Mouse (Mus musculus): ENCODE measurements at regions not wholly inside any gene's neighbourhood (a gene's known extent, or its start where the extent isn't known, plus 50 kb on each side); places are given as distances from the start of the nearest gene placed in this dataset.
"Not testable (repeated sequence)": the region's sequence is repeated elsewhere in the genome, so short reads cannot be mapped to it uniquely, and the experiment has no call there.

DNA sequence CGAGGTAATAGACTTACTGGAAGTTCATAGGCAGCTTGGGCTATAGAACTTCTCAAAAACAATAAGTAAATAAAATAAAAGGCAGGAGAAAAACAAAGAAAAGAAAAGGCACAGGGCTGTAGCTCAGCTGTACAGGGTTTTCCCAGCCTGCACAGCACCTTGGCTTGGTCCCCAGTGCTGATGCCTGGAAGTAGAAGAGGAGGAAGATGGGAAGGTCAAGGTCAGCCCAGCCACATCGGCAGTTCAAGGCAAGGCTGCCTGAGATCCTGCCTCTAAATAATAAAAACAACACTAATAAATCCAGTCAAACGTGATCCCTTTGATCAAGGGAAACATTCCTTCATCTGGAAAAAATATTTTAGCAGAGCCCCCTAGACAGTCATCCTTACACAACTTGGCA lies 103.1 kb downstream of the Cenpf start:
- no peak for DNase-seq (ENCODE audit: low spot score in 2 of 2)
- H3K4me3 ChIP-seq = no peak overlapping the region
- no peak overlapping the region for H3K27ac ChIP-seq
- no peak for TF ChIP-seq CTCF (conservative IDR thresholded peaks at IDR 0.05)

DNA sequence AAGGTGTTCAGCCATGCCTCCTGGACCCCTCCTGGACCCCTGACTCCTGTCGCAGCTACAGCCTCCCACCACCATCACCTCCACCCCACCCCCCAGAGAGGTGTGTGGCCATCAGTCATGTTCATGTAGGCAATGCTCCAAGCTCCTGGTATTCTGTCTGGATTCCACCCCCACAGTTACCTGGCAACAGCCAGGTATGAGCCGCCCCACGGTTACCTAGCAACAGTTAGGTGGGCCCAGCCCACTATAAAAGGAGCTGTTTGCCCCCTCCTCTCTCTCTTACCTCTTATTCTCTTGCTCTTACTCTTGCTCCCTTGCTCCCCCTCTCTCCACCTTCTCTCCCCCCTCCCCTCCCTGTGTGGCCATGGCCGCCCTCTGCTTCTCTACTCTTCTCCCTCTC lies 106.5 kb downstream of the Cenpf start:
- no peak for TF ChIP-seq CTCF (conservative IDR thresholded peaks at IDR 0.05)
- no peak overlapping the region for H3K27ac ChIP-seq
- H3K4me3 ChIP-seq = no peak overlapping the region
- no peak for DNase-seq (ENCODE audit: low spot score in 2 of 2)

DNA sequence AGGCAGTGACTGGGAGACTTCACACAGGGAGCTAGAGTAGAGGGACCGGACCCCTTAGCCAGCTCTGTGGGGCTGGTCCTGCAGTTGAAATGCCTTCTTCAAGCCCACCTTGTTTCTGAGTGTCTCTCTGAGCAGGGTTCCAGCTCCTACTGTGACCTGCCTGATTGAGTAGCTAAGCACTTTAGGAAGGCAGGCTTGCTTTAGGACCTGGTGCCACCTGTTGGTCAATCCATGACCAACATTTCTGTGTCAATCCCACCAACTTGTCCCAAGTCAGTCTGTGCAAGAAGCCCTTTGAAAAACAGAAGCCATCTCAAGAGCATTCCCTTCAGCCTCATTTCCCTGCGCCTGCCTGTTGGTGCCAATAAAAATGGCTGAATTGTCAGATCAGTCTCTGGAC lies 108.5 kb downstream of the Cenpf start:
- Histone ChIP-seq H3K27ac (no peak overlapping the region), H3K4me3 (no peak overlapping the region)
- peak; percentile 13 to 62 for DNase-seq (ENCODE audit: low spot score in 2 of 2)
- TF ChIP-seq CTCF (conservative IDR thresholded peaks at IDR 0.05) = peak; percentile 78

DNA sequence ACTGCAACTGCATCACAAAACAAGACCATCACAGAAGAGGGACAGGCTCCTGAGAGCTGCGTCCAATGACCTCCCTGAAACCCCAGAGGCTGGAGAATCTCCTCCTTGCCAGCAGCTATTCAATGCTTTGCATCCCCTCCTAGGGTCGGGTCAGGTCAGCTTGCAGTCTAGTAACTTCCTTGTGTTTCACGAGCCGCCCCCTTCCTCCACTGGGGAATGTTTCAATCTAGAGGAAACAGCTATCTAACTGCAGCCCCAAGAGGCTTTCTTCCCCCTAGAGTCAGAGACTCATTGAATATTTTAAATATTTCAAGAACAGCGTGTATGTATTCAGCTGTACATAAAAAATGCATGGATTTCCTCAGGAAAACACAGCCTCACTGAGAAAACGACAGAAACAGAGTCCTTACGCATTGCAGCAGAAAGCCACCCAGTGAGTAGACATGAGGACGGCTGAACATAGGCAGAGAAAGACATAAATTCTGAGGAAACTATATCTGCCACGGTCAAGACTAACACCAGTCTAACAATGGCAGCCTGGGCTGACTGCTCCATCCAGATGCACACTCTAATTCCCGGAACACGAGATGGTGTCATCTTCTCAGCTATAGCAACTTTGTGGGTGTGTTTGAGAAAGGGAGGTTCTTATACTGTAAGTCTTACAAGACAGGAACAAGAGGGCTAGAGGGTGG lies 111.4 kb downstream of the Cenpf start:
- H3K27ac ChIP-seq = no peak overlapping the region
- H3K4me3 ChIP-seq = no peak overlapping the region
- TF ChIP-seq CTCF (conservative IDR thresholded peaks at IDR 0.05) = no peak
- no peak for DNase-seq (ENCODE audit: low spot score in 2 of 2)

DNA sequence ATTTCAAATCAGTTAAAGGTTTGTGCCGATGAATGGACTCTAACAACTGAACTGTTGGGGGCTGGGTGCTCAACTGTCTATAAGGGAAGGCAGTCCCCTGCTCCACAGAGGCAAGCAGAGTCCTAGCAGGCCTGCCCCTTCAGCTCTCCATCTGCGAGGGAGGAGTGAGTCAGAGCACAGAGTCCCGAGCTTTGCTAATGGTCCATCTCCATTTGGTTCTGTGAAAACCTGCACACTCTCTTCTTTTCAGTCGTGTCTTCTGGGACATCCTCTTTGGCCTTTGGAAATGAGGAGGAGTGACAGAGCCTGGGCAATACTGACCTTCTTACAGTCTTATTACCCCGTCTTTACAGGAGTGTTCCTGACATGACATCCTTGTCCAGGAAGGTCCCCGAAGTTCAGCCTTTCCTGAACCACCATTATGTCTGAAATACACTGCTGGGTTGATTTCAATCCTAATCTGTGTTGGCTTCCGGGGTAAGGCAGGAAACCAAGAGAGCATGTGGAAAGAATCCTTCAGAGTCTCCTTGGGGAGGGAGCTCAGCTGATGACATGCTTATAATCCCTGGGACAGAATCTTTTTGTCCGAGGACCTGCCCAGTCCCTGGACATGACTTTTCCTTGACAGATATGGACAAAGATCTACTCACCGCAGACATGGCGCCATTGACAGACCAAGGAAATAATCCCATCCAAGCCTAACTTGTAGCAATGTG lies 112.2 kb downstream of the Cenpf start:
- no peak for DNase-seq (ENCODE audit: low spot score in 2 of 2)

GRCm38 (mm10) chr1:189566491-189566890 lies 121.4 kb downstream of the Cenpf start:
- H3K4me3 ChIP-seq = no peak overlapping the region
- H3K27ac ChIP-seq = no peak overlapping the region

More for the DNA sequence above, 112.2 kb downstream of the Cenpf start:
- Histone ChIP-seq H3K27ac (no peak overlapping the region), H3K4me3 (no peak overlapping the region)
- no peak for TF ChIP-seq CTCF (conservative IDR thresholded peaks at IDR 0.05)

DNA sequence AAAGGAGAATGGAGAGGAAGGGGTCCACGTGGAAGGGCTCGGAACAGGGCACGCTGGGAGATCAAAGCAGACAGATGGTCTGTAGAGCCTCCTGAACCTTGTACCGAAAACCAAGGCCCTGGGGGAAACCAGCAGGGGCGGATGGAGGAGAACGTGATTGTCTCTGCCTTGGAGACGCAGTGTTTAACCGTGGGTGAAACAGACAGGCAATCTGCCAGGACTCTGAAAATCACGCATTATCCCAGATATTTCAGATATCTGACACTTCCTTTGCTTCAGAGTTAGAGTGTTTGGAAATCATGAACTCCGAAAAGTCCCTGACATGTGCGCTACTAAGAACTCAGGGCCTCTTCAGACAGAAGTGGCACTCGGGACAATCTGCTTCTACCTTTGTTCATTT lies 126.1 kb downstream of the Cenpf start:
- no peak for TF ChIP-seq CTCF (conservative IDR thresholded peaks at IDR 0.05)

More at GRCm38 (mm10) chr1:189566491-189566890, 121.4 kb downstream of the Cenpf start:
- no peak for DNase-seq (ENCODE audit: low spot score in 2 of 2)
- no peak for TF ChIP-seq CTCF (conservative IDR thresholded peaks at IDR 0.05)

GRCm38 (mm10) chr1:189560576-189560975 lies 127.3 kb downstream of the Cenpf start:
- no peak for DNase-seq (ENCODE audit: low spot score in 2 of 2)
- Histone ChIP-seq H3K27ac (no peak overlapping the region), H3K4me3 (no peak overlapping the region)
- TF ChIP-seq CTCF (conservative IDR thresholded peaks at IDR 0.05) = no peak

More for the DNA sequence above, 126.1 kb downstream of the Cenpf start:
- DNase-seq (ENCODE audit: low spot score in 2 of 2) = no peak
- Histone ChIP-seq H3K27ac (no peak overlapping the region), H3K4me3 (no peak overlapping the region)

- Histone ChIP-seq H3K4me3 (no peak overlapping the region), H3K27ac (no peak overlapping the region)
- no peak for DNase-seq (ENCODE audit: low spot score in 2 of 2)
- peak; percentile 45 for TF ChIP-seq CTCF (conservative IDR thresholded peaks at IDR 0.05)
Measured at GRCm38 (mm10) chr1:189550851-189551250, 137.0 kb downstream of the Cenpf start.

GRCm38 (mm10) chr1:189532834-189533233 lies 130.8 kb upstream of the Kcnk2 start:
- no peak for TF ChIP-seq CTCF (conservative IDR thresholded peaks at IDR 0.05)
- peak in 1 of 2 experiments; percentile 13 for DNase-seq (ENCODE audit: low spot score in 2 of 2)
- no peak overlapping the region for H3K27ac ChIP-seq
- H3K4me3 ChIP-seq = no peak overlapping the region

DNA sequence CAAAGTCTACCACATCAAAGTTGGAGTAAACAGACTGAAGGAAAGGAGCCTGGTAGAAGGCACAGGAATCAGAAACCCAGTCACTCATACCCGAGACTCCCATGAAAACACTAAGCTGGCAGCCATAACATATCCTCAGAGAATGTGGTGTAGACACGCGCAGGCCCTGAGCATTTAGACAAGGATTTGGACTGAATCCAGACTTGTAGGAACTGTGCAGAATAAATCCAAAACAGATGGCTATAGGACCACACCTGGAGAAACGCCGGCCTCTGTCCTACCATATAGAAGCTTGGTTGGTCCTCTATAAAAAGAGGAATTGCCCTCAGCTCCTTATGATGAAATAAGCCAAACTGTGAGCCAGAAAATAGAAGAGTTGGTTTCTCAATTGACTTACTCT lies 124.3 kb upstream of the Kcnk2 start:
- TF ChIP-seq CTCF (conservative IDR thresholded peaks at IDR 0.05) = no peak
- Histone ChIP-seq H3K27ac (no peak overlapping the region), H3K4me3 (no peak overlapping the region)
- DNase-seq (ENCODE audit: low spot score in 2 of 2) = no peak

DNA sequence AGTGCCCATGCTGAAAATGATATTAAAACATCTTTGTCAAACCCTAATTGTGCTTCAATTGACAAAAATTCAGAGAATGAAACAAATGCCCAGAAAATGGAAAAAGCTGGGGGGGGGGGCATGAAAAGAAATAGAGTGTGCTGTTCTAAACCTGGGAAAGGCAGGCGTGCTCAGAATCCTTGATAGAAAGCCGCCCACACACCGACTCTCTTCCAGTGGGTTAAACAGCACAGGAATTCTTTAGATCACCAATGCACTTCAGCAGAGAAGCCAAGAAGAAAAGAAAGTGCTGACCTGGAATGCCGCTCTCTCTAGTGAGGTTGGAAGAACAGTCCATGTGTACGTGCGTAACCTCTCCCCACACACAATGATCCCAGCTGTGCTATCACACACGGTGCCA lies 113.4 kb upstream of the Kcnk2 start:
- no peak overlapping the region for H3K4me3 ChIP-seq
- no peak for DNase-seq (ENCODE audit: low spot score in 2 of 2)
- no peak for TF ChIP-seq CTCF (conservative IDR thresholded peaks at IDR 0.05)
- no peak overlapping the region for H3K27ac ChIP-seq

DNA sequence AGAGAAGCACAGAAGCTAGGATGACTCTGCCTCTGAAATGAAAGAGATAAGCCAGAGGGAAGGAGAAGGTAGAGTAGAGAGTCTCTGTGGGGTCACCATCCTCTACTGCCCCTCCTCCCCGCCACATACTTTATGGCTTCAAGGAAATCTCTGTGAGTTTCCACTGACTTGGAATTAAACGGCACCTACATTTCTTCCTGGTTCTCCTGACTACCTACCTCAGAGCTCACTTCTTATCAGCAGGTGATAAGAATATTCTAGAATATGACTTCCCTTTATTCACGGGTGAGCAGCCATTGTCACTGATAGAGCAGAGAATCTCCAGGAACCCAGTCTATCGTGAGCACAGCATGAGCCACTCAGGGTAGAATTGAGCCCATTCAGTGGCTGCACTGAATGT lies 111.3 kb upstream of the Kcnk2 start:
- no peak for TF ChIP-seq CTCF (conservative IDR thresholded peaks at IDR 0.05)
- Histone ChIP-seq H3K4me3 (no peak overlapping the region), H3K27ac (no peak overlapping the region)
- DNase-seq (ENCODE audit: low spot score in 2 of 2) = no peak

- not testable (repeated sequence) for H3K4me3 ChIP-seq, H3K27ac ChIP-seq
- DNase-seq (ENCODE audit: low spot score in 2 of 2) = peak in 1 of 2 experiments; percentile 16
Measured at GRCm38 (mm10) chr1:189507301-189507700, 105.2 kb upstream of the Kcnk2 start.

Data from layer of hippocampus, adult 2 months (tissue).